Mouse (Mus musculus) adrenal gland, postnatal 10 days (tissue): ENCODE measurements around the gene Gm973. TPM values are rescaled to one million over a fixed set of nuclear protein-coding genes. Genes with fewer than 3 reads are reported as not detected.
"Not testable (repeated sequence)": the region's sequence is repeated elsewhere in the genome, so short reads cannot be mapped to it uniquely, and the experiment has no call there.

Experiments
- DNase-seq: peaks from one replicate; pipeline ENCODE4 v3.0.0; 2021; ENCODE audit warnings: mixed read lengths
- total RNA-seq, 2 experiments: library from RNA; stranded (reverse); gene quantifications; 2 replicates each; pipeline ENCODE4 v1.2.3; 2021

Gene Gm973
- total RNA-seq, 2 experiments from 2014 or later = 5.7 to 9.7 TPM

DNA sequence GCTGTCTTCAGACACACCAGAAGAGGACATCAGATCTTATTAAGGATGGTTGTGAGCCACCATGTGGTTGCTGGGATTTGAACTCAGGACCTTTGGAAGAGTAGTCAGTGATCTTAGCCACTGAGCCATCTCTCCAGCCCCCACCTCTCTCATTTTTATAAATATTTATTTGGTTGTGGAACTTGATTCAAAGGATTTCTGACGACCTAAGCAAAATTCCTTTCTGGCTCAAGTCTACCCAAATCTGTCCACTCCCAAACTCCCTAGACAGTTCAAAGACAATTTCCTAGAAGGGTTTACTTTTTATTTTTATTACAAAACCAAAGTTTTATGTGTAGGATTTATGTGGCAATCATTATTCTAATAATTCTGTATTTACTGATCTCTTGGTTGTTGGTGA, 73.2 kb downstream of the Gm973 start:
- DNase-seq = no peak

DNA sequence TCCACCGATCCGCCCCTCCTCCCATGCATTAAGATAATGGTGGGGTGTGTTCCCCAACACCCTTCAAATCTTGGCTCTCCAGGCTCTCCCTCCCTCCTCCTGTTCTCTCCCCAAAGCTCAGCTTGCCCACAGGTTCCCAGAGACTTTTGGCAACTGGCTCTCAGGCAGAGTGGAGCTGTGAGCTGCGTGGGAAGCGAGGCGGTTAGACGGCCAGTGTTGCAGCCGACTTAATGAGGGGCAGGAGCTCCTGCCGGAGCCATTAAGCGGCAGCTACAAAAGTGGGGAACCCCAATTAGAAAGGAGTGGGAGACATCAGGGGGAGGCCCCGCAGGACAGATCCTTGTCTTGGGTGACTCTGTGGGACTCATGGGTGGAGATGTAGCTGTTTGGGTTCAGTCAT, 76.3 kb downstream of the Gm973 start:
- DNase-seq = no peak

GRCm38 (mm10) chr1:59592876-59593275, 76.8 kb downstream of the Gm973 start:
- DNase-seq = peak; percentile 51

DNA sequence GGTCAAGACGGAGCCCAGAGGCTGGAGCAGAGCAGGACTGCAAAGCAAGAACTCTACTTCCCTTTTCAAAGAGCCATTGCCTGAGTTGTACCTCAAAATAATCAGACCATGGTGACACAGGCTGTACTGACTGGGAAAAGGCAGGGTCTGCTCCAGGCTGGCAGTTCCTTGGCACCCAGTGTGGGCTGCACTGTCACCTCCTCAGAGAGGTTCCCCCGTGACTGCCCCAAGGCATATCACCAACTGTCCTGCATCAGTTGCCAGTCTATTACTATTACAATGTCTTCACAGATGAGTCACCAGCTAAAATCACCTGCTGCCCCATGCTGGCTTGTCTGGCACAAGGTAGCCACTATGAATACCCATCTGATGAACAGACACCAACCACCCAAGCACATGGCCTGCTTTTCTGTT, 77.6 kb downstream of the Gm973 start:
- DNase-seq = no peak

GRCm38 (mm10) chr1:59594586-59595266, 78.7 kb downstream of the Gm973 start:
- no peak for DNase-seq

DNA sequence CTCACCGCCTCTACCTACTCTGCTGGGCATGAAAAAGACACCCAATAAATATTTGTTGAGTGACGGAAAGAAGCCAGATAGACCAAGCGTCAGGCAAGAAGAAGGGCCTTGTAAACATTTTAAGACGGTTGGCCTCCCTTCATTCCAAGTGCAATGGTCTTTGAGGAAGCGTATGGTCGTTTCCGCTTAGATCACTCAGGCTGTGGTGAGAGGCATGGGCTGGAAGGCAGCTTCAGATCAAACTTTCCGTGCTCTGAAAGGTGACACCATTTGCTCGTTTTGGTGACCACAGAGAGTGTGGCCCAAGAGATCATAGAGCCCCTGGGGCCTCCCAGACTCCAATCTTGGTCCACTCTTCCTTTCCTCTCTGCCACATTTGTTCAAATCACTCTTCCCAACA, 79.5 kb downstream of the Gm973 start:
- no peak for DNase-seq

GRCm38 (mm10) chr1:59602531-59603416, 86.7 kb downstream of the Gm973 start:
- DNase-seq = no peak

DNA sequence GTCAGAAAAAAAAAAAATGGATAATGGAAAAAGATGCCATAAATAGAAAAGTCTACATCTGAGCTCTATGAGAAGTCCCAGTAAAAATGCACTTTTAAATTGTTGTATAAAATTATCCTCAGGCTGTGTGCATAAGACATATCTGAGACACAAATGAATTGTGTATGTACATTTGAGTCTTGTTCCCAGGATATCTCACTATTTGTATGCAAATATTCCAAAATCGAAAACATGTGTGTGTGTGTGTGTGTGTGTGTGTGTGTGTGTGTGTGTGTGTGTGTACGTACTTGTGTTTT, 87.3 kb downstream of the Gm973 start:
- DNase-seq = no peak

GRCm38 (mm10) chr1:59603893-59604292, 87.8 kb downstream of the Gm973 start:
- DNase-seq = peak; percentile 39

DNA sequence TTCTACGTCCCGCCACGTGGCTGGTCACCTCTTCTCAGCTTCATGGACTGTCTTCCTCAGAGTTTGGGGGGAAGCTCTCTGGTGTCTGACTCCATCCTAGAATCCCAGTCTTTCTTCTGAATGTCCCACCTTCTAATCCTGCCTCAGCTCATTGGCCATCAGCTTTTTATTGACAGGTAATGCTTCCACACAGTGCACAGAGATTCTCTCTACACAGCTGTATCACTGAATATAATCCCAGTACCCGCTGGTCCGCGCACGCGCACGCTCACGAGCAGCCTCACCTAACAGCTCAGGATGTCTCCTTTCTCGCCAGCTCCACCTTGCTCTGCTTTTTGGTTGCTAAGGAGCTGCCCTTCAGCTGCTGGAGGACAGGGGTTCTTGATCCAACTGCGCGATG, 90.4 kb downstream of the Gm973 start:
- DNase-seq = no peak

- no peak for DNase-seq
Measured at GRCm38 (mm10) chr1:59607071-59607470, 91.0 kb downstream of the Gm973 start.

- DNase-seq = no peak
Measured at GRCm38 (mm10) chr1:59608125-59608762, 92.2 kb downstream of the Gm973 start.

DNA sequence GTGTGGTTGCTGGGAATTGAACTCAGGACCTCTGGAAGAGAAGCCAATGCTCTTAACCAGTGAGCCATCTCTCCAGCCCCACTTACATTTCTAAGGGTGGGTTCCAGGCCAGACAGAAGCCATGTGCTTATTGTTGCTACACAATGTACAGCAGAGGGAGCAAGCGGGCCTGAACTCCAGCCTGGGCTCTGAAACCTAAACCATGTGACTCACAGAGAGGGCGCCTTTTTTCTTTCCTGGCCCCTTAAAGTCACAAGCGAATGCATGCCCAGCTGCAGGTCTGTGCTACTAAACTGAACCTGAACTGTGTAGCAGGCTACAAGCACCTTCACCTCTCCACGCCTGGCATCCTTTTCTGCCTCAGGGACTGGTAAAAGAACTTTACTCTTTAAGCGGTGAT, 92.9 kb downstream of the Gm973 start:
- no peak for DNase-seq

- no peak for DNase-seq
Measured at GRCm38 (mm10) chr1:59609458-59609857, 93.4 kb downstream of the Gm973 start.

DNA sequence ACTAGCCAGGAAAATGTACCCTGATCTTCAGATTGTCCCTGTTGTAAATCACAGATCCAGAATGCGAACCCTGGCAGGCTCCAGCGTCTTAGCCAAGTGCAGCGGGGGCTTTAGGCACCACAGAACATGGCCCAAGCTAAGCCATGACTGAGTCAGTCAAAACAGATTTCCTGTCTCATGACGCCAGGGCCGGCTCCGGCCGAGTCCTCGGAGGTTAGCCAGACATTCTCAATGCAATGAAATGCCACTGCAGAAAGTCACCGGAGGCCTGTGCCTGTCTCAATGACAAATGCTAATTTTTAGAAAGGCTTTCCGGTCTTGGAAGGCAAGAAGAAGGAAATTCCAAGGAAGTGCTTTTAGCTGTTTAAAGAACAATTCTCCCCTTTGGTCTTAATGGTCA, 93.8 kb downstream of the Gm973 start:
- peak; percentile 66 for DNase-seq

DNA sequence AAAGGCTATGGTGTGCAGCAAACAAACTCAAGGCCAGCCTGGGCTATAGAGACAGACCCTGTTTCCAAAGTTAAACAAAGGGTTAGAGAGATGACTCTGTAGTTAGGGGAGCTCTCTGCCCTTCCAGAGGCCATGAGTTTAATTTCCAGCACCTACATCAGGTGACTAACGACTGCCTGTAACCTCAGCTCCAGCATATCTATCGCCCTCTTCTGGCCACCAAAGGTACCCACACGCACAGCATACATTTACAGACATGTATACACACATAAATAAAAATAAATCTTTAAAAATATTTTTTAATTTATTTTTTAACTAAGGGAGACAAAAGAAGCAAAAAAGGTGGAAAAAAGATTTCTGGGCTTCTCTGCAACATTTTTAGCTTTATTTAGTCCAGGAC, 94.9 kb downstream of the Gm973 start:
- no peak for DNase-seq

DNA sequence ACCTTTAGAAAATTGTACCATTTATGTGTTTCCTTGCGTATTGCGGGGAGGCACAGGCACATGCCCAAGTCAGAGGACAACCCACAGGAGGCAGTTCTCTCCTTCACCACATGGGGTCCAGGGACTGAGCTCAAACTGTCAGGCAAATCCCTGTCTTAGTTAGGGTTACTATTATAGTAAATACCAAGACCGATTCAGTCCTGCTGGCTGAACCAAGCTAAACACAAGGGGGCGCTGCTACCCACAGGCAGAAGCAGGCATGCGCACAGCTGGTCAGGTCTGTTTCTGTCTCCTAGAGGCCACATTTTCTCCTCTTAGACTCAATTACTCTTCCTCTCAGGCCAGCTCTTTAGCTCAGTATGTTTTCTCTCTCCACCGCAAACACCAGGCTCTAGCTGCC, 97.7 kb downstream of the Gm973 start:
- DNase-seq = peak; percentile 81

- no peak for DNase-seq
Measured at GRCm38 (mm10) chr1:59615021-59615420, 99.0 kb downstream of the Gm973 start.

- no peak for DNase-seq
Measured at GRCm38 (mm10) chr1:59619201-59619600, 103.1 kb downstream of the Gm973 start.

GRCm38 (mm10) chr1:59623325-59624017, 107.4 kb downstream of the Gm973 start:
- peak; percentile 81 for DNase-seq

GRCm38 (mm10) chr1:59625410-59625809, 109.3 kb downstream of the Gm973 start:
- DNase-seq = peak; percentile 73

GRCm38 (mm10) chr1:59629194-59629593, 113.1 kb downstream of the Gm973 start:
- no peak for DNase-seq

DNA sequence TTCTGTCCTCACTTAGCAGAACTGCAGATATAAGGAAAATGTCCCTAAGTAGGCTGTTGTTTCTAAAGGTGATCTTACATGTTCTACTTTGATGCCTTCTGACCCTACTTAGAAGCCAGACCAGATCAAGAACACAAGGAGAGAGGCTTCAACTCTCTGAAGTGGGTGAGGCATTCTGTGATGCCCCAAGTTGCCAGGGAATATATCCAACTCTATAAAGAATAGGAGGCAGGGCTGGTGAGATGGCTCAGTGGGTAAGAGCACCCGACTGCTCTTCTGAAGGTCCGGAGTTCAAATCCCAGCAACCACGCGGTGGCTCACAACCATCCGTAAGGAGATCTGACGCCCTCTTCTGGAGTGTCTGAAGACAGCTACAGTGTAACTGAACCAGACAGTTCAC, 114.3 kb downstream of the Gm973 start:
- DNase-seq = not testable (repeated sequence)
